ENCODE assay signal across 11 mouse cellular contexts in genomic region chr8:13340650-13341049, GRCm38 (mm10). TPM values are rescaled to one million over a fixed set of nuclear protein-coding genes. Genes with fewer than 3 reads are reported as not detected.
DNase-seq lines count a peak whose midpoint lies in the region; ATAC-seq and TF ChIP-seq lines count a peak whose summit lies in the region.
"Had no signal": no experiment of that assay in that cellular context is flagged by ENCODE, and none has a peak within 500 bp of the region (broad histone marks: within the 10 kb centered on the region; RNA-seq: fewer than 3 reads in every experiment).

No protein-coding gene starts in this region.

- no peak for ATAC-seq in kidney, embryonic 16.5 days (ENCODE audit: low FRiP score, low TSS enrichment)
- no peak for ATAC-seq in liver, embryonic 15.5 days (ENCODE audit: insufficient read depth)

- WGBS in kidney, embryonic 16.5 days: 82% methylated on average over 8 of the region's 8 CpGs
- 76% methylated on average over 8 of the region's 8 CpGs for WGBS in liver, embryonic 15.5 days (ENCODE audit: insufficient replicate concordance)

- no peak overlapping the region for H3K9ac ChIP-seq in kidney, embryonic 16.5 days (replicated peaks; ENCODE audit: low read length)
- H3K9ac ChIP-seq in ES-E14 (ENCODE audit: insufficient read depth, low read depth, low read length, poor library complexity, severe bottlenecking): peak overlapping the region; percentile 65
- H3K9ac ChIP-seq in liver, embryonic 15.5 days: 0 out of 2 replicates have a peak overlapping the region, but pooled peaks have one; percentile 4

- H3K4me3 ChIP-seq in kidney, embryonic 16.5 days (ENCODE audit: low read length): no peak overlapping the region
- peak overlapping the region in 1 of 2 experiments; percentile 91; a peak in 1 of 4 replicates for H3K4me3 ChIP-seq in ES-E14 (ENCODE audit: insufficient read depth in 1 of 2, low read depth in 1 of 2, low read length in 2 of 2, poor library complexity in 1 of 2, severe bottlenecking in 1 of 2)
- H3K4me3 ChIP-seq in embryonic fibroblast, embryonic 13.5 days (ENCODE audit: insufficient read depth, low read length): peak overlapping the region; percentile 86; the same call in 1 of the 2 replicates
- H3K4me3 ChIP-seq in liver, embryonic 15.5 days (replicated peaks): peak overlapping the region; percentile 90

- H3K9me3 ChIP-seq in kidney, embryonic 16.5 days (ENCODE audit: low read length): no peaks in the 10 kb centered on the region
- H3K9me3 ChIP-seq in ES-E14 (ENCODE audit: control insufficient read depth, insufficient read depth, low read depth, low read length): no peaks in the 10 kb centered on the region
- no peaks in the 10 kb centered on the region for H3K9me3 ChIP-seq in liver, embryonic 15.5 days (replicated peaks)

- H3K4me2 ChIP-seq in kidney, embryonic 16.5 days (replicated peaks; ENCODE audit: low read depth, low read length): peak overlapping the region; percentile 81; the same call in 1 of the 2 replicates
- H3K4me2 ChIP-seq in liver, embryonic 15.5 days: peak overlapping the region; percentile 95

- TF ChIP-seq POLR2A in embryonic fibroblast, embryonic 13.5 days (IDR thresholded peaks at IDR 0.05; ENCODE audit: low read depth, low read length): no peak

- H3K36me3 ChIP-seq in kidney, embryonic 16.5 days (ENCODE audit: insufficient read depth, low read length): peaks cover 43% of the 10 kb centered on the region
- peaks cover 35% of the 10 kb centered on the region for H3K36me3 ChIP-seq in ES-E14 (ENCODE audit: control insufficient read depth, insufficient read depth, low read length, poor library complexity, severe bottlenecking)
- H3K36me3 ChIP-seq in liver, embryonic 15.5 days (replicated peaks): peaks cover 55% of the 10 kb centered on the region

- in situ Hi-C loops in ES-E14 (cut with MboI; ENCODE audit: low sequenced_read_pairs in 2 of 2, unreplicated experiment in 2 of 2): no loop called here

- DNase-seq in kidney, postnatal 25 days: no peak
- DNase-seq in ES-E14 (ENCODE audit: low read depth, low spot score) (no peak), adipocyte (ENCODE audit: low spot score) (no peak)
- no peak for DNase-seq in right cerebral cortex, adult 2 months (ENCODE audit: low spot score in 2 of 2)
- DNase-seq: cerebellum, adult 8-10 months; lung, postnatal 4 days; thymus, postnatal 14 days had no signal

- H3K27me3 ChIP-seq in kidney, embryonic 16.5 days (ENCODE audit: insufficient read depth, low read length): no peaks in the 10 kb centered on the region
- H3K27me3 ChIP-seq in liver, embryonic 15.5 days: no peaks in the 10 kb centered on the region

- TF ChIP-seq CTCF in embryonic fibroblast, embryonic 13.5 days (IDR thresholded peaks at IDR 0.05; ENCODE audit: borderline replicate concordance, insufficient read depth, low read length): no peak

- H3K27ac ChIP-seq in kidney, embryonic 16.5 days (ENCODE audit: low read length): no peak overlapping the region
- H3K27ac ChIP-seq in ES-E14 (ENCODE audit: insufficient read depth, low read depth, low read length, poor library complexity, severe bottlenecking): no peak overlapping the region
- H3K27ac ChIP-seq in embryonic fibroblast, embryonic 13.5 days (ENCODE audit: insufficient read depth, low read length): no peak overlapping the region
- H3K27ac ChIP-seq in liver, embryonic 15.5 days (replicated peaks): 0 out of 2 replicates have a peak overlapping the region, but pooled peaks have one; percentile 15
- H3K27ac ChIP-seq: layer of hippocampus, adult 2 months had no signal

- peaks cover 19% of the 10 kb centered on the region for H3K4me1 ChIP-seq in kidney, embryonic 16.5 days (ENCODE audit: insufficient read depth, low read length)
- peaks cover 5 to 11% of the 10 kb centered on the region in 2 experiments; a peak in 3 of 4 replicates for H3K4me1 ChIP-seq in ES-E14 (ENCODE audit: control insufficient read depth in 2 of 2, insufficient read depth in 2 of 2, low read length in 2 of 2, poor library complexity in 1 of 2)
- H3K4me1 ChIP-seq in embryonic fibroblast, embryonic 13.5 days (ENCODE audit: control insufficient read depth, insufficient read depth, low read length): peaks cover 7% of the 10 kb centered on the region
- H3K4me1 ChIP-seq in liver, embryonic 15.5 days (replicated peaks): peaks cover 60% of the 10 kb centered on the region

TF ChIP-seq in ES-E14, 5 proteins besides CTCF, POLR2A, EP300 and RAD21:
- TF ChIP-seq ZNF384 (IDR thresholded peaks at IDR 0.05; ENCODE audit: low read depth, low read length) (no peak), HCFC1 (IDR thresholded peaks at IDR 0.05; ENCODE audit: borderline replicate concordance, insufficient read depth, low read length) (no peak), ZC3H11A (IDR thresholded peaks at IDR 0.05; ENCODE audit: borderline replicate concordance, low read depth, low read length) (no peak), CHD2 (IDR thresholded peaks at IDR 0.05; ENCODE audit: low read depth, low read length) (no peak), MAFK (IDR thresholded peaks at IDR 0.05; ENCODE audit: insufficient read depth, low read depth, low read length) (peak; percentile 46; the same call in 1 of the 2 replicates)
TF ChIP-seq in ES-E14: peak in this region for 1.

RNA-seq across cellular contexts. Expression of gene Tfdp1, which starts 2.1 kb away (rescaled TPM):
- 159 TPM in 2 replicates for polyA plus RNA-seq in kidney, embryonic 16.5 days (2015; fragmentation: Nextera tagmentation; extraction: Ambion mirVana)
- total RNA-seq in ES-E14 (2012; rRNA removed): 97.9 and 110 TPM in 2 replicates
- polyA plus RNA-seq in embryonic fibroblast, embryonic 13.5 days (2011; ENCODE audit: insufficient read length, low read depth, missing spikeins): 130 and 153 TPM in 2 replicates
- 85.5 and 92.5 TPM in 2 replicates for polyA plus RNA-seq in liver, embryonic 15.5 days (2015; fragmentation: Nextera tagmentation; extraction: Ambion mirVana)

RNA-seq across cellular contexts. Expression of gene Tmco3, which starts 52.7 kb away (rescaled TPM):
- 55.8 and 56.2 TPM in 2 replicates for polyA plus RNA-seq in kidney, embryonic 16.5 days (2015; fragmentation: Nextera tagmentation; extraction: Ambion mirVana)
- 20.3 and 27.0 TPM in 2 replicates for total RNA-seq in ES-E14 (2012; rRNA removed)
- polyA plus RNA-seq in embryonic fibroblast, embryonic 13.5 days (2011; ENCODE audit: insufficient read length, low read depth, missing spikeins): 32.8 and 42.2 TPM in 2 replicates
- polyA plus RNA-seq in liver, embryonic 15.5 days (2015; fragmentation: Nextera tagmentation; extraction: Ambion mirVana): 5.3 and 6.4 TPM in 2 replicates

RNA-seq across cellular contexts. Expression of gene Dcun1d2, which starts 52.7 kb away (rescaled TPM):
- polyA plus RNA-seq in kidney, embryonic 16.5 days (2015; fragmentation: Nextera tagmentation; extraction: Ambion mirVana): 29.2 and 29.4 TPM in 2 replicates
- total RNA-seq in ES-E14 (2012; rRNA removed): 10.6 and 12.3 TPM in 2 replicates
- 15.3 and 19.1 TPM in 2 replicates for polyA plus RNA-seq in embryonic fibroblast, embryonic 13.5 days (2011; ENCODE audit: insufficient read length, low read depth, missing spikeins)
- polyA plus RNA-seq in liver, embryonic 15.5 days (2015; fragmentation: Nextera tagmentation; extraction: Ambion mirVana): 8.2 and 8.5 TPM in 2 replicates

RNA-seq across cellular contexts. Expression of gene Atp4b, which starts 56.0 kb away (rescaled TPM):
- not detected in 2 replicates for polyA plus RNA-seq in kidney, embryonic 16.5 days (2015; fragmentation: Nextera tagmentation; extraction: Ambion mirVana)
- not detected in 2 replicates for total RNA-seq in ES-E14 (2012; rRNA removed)
- polyA plus RNA-seq in embryonic fibroblast, embryonic 13.5 days (2011; ENCODE audit: insufficient read length, low read depth, missing spikeins): not detected in 2 replicates
- not detected in 2 replicates for polyA plus RNA-seq in liver, embryonic 15.5 days (2015; fragmentation: Nextera tagmentation; extraction: Ambion mirVana)
- total RNA-seq: layer of hippocampus, adult 2 months had no signal
